Mouse (Mus musculus) hematopoietic stem cell, adult 5-6 weeks (primary cell): Measurements from ENCODE around the gene Cnpy1. TPM values are rescaled to one million over a fixed set of nuclear protein-coding genes. Genes with fewer than 3 reads are reported as not detected.

Experiments used
- ATAC-seq, 2 experiments: fragments of 125-278 bp in 1 of 2; replicated peaks in 1 of 2; 2 replicates each; pipeline ENCODE4 v1.8.0; 2016 to 2017; ENCODE audit warnings: inconsistent platforms in 2 of 2, mild to moderate bottlenecking in 2 of 2, moderate number of reproducible peaks in 2 of 2, low read depth in 1 of 2, moderate TSS enrichment in 1 of 2; ENCODE audit not compliant: low FRiP score in 2 of 2, poor library complexity in 2 of 2, severe bottlenecking in 2 of 2, insufficient read depth in 1 of 2, low TSS enrichment in 1 of 2
- total RNA-seq: library from RNA; stranded (forward); fragments of 172-1452, 232-1000 nt; gene quantifications from 2 replicates; pipeline ENCODE4 v1.2.3, GENCODE M21; 2017

Gene Cnpy1
- not detected in 2 replicates for total RNA-seq

DNA sequence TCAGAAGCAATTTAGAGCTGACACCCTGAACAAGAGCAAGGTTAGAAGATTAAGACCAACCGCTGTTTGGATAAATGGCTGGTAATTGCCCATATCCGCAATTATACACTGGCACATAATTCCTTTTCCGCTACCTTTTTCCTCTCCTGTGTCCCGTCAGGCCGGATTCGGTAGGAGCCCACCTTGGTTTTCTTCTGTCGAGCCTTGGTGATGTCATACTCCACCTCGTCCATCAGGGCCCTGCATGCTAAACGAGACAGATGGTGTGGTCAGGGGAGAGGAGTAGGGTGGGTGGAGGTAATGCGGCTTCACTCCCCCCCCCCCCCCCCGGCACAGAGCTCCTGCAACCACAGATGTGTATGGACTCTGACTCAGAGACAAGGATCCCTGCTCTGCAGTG, at the start of gene Cnpy1:
Gene Cnpy1 (minus strand): TSS at position 233 of the 400 bp plus-strand sequence.
- no peak for ATAC-seq

DNA sequence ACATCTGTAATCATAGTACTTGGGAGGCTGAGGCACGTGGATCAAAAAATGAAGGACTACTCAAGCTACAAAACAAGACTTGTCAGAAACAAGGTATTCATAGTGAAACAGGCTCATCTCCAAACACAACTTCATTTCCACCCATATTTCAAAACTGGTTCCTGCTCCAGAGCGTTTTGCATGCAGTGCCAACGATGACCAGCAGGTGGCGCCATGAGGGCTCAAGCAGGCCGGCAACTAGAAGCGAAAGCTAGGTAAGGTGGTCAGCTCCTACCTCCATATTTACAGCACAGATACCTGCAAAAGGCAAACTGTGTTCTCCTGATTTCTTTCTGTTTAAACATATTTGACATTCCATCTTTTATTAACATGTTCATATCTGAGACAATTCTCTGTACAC, 48.4 kb upstream of the Cnpy1 start:
- peak; percentile 74 to 76 for ATAC-seq

DNA sequence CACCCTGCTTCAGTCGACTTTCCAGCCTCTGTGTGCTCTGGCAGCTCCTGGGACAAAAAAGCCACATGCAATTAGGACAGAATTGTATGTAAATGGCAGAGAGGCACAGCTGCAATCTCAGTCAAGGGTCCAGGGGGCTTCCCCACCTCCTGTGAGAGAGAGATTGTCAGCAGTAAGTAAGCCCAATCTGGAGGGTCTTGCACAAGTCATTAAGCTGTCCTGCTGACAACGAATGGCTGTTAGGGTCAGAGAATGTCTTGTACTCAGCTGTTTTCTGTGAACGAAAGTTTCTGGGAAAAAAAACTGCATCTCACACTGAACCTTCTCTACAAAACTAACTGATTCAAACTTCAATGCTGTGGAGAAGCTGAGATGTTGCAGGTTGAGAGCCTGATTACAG, 46.7 kb upstream of the Cnpy1 start:
- no peak for ATAC-seq

DNA sequence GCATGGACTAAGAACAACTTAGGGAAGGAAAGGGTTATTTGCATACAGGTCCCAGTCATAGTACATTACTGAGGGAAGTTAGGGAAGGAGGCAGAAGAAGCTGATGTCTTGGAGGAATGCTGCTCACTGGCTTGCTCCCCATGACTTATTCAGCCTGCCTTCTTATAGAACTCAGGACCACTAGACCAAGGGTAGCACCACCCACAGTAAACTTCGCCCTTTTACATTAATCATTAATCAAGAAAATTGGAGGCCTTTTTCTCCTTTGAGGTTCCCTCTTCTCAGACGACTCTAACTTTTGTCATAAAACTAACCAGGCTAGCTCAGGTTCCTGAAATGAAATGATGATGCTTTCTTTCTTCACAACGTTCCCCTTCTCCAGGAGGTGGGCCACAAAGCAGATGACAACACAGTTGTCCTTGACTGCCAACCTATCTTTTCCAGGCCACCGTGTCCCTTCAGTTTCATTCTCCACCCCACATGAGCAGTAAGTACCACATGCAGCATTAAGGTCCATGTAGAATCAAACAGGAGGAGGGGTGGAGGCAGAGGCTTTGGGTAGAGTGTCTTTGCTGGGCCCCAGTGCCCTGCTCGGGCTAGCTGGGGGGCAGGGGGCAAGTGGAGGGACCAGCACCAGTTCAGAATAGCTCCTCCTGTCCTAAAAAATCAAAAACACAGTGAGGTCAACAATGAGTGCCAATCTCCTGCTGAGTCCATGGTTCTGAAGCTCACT, 45.7 kb upstream of the Cnpy1 start:
- no peak for ATAC-seq

DNA sequence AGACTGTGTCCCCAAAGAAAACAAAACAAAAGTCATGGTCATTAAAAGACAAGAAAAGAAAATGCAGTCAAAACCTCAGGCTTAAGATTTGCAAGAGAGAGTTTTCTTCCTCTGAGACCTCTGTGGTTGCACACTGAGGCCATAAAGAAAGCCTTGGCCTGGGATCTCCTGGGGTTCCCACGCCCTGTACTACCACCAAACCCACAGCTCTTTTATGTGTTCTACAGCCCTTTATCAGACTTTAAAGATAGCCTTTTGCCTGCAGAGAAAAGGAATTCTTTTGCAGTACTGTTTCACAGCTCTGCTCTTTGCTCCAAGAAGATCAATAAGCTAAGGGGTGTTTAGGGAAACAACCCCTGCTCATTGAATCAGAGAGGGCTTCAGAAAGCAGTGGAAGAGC, 45.0 kb upstream of the Cnpy1 start:
- no peak for ATAC-seq

DNA sequence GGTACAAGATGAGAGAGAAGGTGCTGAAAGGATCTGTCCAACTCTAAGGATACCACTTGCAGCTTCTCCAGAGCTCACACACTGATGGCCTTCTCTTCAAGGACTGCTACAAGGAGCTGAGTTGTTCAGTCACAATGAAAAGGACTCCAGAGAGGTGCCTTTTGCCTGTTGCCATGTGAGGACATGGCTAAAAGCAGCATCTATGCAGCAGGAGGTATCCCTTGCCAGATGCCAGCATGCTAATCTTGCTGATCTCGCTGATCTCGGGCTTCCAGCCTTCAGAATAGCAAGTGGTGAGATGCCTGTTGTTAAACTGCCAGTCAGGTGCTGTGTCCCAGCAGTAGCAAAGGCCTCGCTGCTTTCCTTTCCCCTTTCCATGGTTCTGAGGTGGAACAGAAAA, 43.5 kb upstream of the Cnpy1 start:
- no peak for ATAC-seq

DNA sequence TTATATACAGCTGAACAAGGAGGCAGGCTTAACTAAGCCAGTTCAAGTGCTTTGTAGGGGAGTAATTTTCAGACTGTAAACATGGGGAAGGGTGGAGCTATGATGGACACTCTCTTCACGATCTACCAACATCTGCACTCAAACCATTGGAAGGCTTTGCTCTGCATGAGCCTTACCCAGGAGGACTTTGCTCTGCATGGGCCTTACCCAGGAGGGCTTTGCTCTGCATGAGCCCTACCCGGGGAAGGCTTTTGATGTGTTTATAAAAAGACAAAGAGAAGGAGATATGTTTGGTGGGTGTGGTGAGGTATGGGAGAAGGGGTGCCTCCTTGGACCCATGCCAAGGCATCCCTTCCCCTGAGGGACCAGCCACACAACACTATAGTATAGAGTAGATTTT, 31.7 kb upstream of the Cnpy1 start:
- ATAC-seq, result no peak

DNA sequence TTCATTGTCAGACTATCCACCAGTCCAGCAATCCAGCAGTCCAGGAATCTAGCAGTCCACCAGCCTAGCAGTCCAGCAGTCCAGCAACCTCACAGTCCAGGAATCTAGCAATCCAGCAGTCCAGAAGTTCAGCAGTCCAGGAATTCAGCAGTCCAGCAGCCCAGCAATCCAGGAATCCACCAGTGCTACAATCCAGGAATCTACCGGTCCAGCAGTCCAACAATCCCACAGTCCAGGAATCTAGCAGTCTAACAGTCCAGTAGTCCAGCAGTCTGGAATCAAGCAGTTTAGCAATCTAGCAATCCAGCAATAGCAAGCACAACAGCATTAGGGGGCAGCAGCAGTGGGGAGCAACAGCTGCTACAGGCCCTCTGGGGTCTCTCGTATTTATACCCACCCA, 27.2 kb upstream of the Cnpy1 start:
- no peak for ATAC-seq

DNA sequence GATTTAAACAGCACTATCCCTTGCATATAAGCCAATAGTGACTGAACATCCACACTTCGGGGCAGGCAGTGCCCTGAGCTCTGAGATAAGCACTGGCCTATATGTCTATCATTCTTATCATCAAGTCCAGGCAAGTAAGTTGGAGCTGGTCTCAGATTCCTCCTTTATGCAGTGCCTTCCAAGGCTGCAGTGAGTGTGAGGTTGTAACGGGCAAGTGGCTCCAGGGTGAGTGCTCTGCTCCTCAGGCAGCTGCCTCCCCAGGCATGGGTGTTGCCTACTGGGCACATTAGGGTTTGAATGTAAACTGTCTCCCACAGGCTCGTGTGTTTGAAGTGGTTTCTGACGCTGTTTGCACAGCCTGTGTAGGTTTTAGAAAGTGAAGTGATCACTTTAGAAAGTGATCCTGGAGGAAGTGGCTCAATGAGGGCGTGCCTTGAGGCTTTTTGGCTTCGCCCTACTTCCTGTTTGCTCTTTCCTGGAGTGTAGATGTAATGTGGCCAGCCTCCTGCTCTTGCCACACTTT, 23.9 kb upstream of the Cnpy1 start:
- ATAC-seq, result peak; percentile 79 to 86

DNA sequence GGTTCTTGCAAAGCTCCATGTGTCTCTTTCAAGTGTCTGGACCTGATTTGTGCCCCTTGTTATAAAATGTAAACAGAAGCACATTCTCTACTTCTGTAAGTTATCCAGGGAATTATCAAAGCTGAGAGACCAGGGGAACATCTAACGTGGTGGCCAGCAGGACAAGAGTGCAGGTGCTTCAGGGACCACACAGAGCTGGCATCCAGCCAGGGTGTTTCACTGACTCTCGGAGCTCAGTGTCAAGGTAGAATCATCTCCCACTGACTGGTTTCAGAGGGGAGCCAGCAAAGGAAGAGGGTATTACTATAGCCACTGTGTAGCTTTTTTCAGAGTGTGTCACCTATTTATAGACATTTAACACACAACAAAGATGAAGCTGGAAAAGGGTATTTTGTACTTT, 22.0 kb upstream of the Cnpy1 start:
- no peak for ATAC-seq

DNA sequence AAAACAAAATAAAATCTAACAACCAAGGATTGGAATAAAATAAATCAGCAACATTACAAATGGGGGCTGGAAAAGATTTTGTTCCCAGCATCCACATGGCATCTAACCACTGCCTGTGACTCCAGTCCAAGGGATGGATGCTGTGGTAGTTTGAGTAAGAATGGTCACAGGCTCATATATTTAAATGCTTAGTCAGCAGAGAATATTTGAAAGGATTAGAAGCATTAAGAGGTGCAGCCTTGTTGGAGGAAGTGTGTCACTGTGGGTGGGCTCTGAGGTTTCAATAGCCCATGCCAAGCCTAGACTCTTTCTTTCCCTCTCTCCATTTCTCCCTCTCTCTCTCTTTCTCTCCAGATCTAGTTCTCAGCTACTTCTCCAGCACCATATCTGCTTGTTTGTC, 20.0 kb upstream of the Cnpy1 start:
- ATAC-seq, result no peak

DNA sequence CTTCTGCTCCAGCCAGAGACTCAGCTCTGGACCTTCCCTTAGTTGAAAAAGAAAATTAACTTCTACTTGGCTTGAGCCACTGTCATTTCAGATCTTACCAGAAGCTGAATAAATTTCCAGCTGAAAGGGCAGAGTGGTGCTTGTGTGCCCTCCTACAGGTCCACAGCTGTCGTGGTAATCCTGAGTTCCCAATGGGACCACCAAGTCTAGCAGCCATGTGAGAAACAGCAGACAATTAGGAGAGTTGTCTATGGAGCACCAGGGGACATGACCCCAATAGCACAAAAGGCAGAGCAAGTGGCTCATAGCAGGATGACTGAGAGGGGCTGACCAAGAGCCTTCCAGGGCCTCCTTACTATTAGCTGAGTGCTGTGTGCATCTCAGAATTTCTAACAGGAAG, 18.2 kb upstream of the Cnpy1 start:
- ATAC-seq, result no peak

DNA sequence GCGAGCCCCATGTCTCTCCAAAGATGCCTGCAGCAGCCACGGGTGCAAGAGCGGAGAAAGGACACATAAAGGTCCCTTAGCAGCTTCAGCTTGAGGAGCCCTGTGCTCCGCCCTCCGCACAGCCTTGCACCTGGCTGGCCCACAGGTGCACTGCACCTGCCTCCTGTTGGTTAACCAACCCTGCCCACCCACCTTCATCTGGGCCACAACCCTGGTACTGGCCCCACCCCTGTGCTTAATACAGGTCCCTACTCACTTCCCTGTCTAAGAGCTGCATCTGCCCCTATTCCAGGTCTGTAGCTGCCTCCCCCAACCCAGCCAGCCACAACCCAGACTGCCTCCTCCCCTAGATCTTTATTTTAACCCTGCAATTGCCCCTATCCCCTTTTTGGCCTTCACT, 16.5 kb upstream of the Cnpy1 start:
- no peak for ATAC-seq

DNA sequence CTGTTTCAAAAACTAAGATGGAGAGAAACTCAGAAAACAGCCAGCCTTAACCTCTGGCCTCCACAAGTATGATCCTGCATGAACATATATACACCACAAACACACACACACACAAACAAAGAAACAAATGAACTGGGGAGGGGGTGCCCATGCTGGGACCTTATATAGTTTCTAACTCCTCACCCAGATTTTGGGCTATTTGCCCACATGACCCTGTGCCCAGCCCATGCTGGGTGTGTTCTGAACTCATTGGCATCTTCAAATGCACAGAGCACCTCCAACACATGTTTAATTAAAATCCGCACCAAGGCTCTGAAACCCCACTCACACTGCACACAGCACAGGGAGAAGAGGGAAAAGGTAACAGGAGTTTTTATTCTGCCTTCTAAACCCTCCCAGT, 14.3 kb upstream of the Cnpy1 start:
- ATAC-seq, result no peak

DNA sequence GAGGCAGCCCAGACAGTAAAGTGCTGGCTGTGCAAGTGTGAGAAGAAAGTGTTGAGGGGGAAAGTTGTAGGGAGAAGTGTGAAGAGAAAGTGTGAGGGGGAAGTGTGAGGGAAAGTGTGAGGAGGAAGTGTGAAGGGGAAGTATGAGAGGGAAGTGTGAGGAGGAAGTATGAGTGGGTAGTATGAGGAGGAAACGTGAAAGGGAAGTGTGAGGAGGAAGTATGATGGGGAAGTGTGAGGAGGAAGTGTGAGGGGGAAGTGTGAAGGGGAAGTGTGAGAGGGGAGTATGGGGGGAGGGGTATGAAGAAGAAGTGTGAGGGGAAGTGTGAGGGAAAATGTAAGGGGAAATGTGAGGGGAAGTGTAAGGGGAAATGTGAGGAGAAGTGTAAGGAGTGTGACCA, 13.8 kb upstream of the Cnpy1 start:
- peak in 1 of 2 experiments; percentile 72; a peak in 3 of 4 replicates for ATAC-seq

DNA sequence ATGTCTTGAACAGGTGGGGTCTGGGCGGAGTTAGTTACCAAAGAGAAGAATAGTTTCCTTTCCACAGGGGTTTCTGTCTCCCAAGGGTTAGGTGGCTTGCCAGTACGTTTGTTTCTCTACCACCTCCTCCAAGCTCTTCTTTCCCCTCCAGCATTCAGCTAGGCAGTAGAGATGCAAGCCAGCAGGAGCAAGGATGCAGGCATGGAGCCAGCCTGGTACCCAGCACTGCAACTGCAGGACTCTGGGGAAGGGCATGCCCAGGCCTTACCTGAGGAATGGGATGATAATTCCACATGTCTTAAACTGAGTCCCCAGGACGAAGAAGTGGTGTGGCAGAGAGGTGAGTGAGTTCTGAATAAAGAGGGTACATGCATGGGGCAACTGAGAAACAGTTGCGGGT, 12.2 kb upstream of the Cnpy1 start:
- ATAC-seq, result no peak

DNA sequence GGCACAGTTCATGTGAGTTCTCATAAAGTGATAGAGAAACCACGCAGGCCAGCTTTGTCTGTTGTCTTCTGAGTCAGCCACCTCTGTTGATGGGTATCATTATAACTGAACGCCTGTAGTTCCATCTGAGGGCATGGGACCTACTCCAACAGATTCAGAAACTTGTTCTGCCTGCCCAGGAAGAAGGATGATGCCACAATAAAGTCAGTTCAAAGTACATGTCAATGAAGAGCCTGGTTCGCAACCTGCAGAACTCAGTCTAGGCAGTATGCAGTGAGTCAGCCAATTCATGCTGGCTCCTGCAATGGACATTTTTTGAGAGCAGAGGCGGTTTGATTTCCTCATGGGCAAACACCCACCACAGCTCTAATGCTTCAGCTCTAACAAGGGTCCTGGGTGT, 7.4 kb upstream of the Cnpy1 start:
- ATAC-seq, result no peak

DNA sequence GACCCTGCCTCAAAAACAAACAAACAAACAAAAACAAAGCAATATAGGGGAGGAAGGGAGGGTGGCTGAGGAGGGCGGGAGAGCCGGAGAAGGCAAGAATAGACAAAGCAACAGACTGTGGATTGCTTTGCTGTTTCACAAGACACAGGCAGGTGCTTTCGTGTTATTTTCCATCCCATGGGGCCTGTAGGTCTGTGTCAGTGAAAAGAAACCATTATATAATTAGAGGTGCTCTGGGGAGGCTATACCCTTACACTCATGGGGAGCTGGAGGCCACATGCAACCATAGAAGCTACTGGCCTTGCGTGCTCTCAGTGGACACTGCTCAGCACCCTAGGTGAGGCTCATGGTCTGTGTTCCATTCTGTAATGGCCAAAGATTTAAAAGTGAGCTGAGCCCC, 6.7 kb upstream of the Cnpy1 start:
- no peak for ATAC-seq

DNA sequence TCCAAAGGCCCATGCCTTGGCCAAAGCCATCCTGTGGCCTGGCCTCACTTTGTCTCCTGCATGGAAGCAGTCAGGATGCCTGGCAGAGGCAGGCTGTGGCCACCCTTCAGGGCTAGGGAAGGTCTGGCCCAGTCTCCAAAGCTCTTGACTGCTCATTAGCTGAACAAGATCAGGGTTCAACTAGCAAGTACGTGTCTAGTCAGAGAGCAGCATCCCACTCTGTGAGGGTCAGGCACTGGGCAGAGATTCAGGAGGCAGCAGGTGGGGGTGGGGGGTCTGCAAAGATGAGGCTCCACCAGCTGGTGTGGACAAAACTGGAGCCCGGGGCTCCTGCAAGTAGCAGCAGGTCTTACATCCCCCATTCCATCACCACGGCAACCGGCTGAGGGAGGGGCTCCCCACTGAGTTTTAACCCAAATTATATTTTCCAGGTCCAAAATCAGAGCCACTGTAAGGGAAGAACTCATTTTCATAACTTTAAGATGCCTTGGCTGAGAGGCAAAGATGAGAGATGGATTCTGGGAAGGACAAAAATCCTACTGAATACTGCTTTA, 5.7 kb upstream of the Cnpy1 start:
- no peak for ATAC-seq
